Mouse (Mus musculus) kidney, postnatal 25 days (tissue): ENCODE results near the gene Fcho2.
"Not testable (repeated sequence)": the region's sequence is repeated elsewhere in the genome, so short reads cannot be mapped to it uniquely, and the experiment has no call there.

Experiments
- DNase-seq, 2 experiments: peaks; one replicate each; pipeline ENCODE4 v3.0.0; 2021; ENCODE audit warnings: mixed read lengths in 2 of 2

Gene Fcho2

DNA sequence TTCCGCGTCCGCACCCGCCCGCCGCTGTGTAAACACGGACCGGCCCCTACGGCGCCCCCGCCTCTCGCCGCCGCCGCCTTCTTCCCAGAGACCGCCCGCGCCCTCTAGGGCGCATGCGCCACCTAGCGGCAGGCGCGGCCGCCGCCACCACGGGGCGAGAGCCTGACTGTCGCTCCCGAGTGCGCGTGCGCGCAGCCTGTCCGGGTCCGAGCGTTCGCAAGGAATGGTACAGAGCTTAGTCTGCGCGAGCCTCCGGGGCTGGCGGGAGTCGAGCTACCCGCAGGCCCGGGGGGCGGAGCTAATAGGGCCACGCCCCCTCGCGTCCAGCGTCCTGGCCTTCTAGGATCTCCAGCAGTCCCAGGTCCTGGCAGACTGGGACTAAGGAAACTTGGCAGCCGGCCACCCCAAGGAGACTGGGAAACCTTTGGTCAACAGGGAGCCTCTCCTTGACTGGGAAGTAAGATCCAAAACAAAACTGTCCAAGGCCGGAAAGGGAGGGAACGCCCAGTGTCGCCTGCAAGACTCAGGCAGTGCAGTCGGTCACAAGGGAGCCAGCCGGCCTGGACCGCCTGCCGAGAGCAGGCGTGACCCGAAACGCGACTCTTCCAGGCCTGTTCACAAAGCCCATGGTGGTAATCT lies at the start of gene Fcho2:
Fcho2 (minus strand) TSS at position 303 of the 639 bp plus-strand sequence.
- DNase-seq, result peak; percentile 100

DNA sequence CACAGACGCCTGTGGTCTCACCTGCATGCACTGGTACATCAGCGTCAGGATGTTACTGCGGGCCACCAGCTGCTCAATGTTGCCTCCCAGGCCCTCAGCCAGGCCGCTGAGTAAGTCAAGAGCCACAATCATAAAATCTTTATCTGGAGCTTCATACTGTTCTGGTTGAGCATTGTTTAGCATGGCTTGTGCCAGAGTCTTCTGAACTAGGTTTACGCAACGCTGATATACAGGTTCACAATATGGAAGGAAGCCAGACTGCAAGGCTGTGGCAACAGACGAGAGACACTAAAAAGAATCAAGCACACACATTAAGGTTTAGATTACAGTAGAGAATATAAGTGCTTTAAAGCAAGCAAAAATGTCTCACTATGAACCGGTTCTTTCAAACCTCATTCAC lies 40.0 kb upstream of the Fcho2 start:
- no peak for DNase-seq

DNA sequence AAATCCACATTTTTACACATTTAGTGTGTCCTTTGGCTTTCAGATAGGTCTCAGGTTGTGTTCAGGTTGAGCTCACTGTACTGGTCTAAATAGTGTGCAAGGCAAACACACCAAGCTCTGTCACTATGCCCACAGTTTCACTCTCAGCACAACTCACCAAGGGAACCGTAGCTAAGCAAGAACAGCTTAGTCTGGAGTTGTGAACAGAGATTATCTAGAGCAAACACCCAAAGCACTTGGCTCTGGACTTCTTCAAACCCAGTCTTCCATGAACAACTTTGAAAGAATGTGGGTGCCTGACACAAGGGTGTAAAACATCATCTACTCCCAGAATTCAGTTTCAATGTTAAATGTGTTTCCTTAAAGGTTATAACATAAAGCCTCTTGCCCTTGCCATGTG lies 30.5 kb upstream of the Fcho2 start:
- no peak for DNase-seq

DNA sequence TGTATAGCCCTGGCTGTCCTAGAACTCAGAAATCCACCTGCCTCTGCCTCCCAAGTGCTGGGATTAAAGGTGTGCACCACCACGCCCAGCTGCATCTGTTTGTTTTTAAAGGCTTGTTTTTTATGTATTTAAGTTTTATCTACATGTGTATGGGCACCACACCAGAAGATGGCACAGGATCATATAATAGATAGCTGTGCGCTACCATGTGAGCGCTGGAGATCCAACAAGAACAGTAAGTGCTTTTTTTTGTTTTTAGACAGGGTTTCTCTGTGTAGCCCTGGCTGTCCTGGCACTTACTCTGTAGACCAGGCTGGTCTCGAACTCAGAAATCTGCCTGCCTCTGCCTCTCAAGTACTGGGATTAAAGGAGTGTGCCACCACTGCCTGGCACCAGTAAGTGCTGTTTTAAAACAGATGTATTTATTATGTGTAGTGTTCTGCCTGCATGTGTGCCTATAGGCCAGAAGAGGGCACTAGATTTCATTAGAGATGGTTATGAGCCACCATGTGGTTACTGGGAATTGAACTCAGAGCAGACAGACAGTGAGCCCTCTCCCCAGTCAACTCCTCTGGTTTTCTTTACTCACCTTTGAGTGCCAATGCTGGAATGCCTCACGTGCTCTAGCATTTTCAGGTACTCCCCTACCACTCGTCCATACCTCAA lies 21.3 kb upstream of the Fcho2 start:
- DNase-seq, result no peak

DNA sequence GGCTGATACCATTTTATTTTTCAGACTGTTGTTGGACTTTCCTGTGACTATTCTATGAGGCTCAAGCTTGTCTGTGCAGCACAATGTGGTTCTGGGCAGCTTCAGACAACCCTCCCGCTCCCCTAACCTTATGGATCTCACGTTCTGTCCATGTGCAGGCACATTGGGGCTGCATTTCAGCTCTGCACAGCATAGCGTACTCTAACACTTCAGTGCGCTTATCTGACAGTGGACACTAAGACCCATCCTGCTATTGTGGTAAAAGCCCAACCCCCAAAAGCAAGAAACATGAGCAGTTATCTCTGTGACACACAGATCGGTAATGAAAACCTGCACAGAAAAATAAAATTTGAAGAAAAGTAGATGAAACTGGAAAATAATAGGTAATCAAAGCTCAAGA lies 20.5 kb upstream of the Fcho2 start:
- no peak for DNase-seq

DNA sequence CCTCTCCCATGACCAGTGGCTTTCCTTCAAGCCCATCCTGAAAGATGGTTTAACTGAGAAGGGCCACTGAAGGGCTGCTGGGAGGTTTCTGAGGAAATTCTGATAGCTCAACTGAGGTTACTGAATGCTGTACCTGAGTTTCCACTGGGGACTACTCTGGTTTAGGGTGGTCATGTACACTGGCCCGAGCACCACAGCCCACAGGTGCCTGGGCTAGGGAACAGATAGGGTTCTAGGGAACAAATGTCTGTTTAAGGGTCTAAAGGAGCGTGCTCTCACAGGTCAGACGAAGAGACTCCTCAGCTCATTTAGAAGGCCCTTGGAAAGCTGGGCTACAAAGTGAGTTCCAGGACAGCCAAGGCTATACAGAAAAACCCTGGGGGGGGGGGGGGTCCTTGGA lies 19.5 kb upstream of the Fcho2 start:
- DNase-seq, result no peak

DNA sequence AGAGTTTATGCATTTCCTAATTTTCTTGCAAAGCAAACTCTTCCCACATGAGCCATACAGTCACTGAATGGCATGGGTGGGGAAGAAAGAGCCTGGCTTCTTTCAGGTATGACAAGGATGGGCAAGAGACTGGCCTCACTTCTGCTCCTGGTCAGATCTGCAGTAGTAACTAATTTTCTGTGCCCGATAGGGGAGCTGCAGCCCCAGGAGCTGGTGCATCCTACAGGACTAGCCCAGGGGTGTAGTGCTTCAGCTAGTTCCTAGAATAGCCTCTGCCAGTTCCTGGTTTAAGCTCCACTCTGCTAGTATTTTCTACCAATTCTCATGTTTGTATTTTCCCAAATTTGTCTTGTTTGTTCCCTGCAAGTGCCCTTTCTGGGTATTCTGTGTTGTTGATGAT lies 18.9 kb upstream of the Fcho2 start:
- DNase-seq, result no peak

DNA sequence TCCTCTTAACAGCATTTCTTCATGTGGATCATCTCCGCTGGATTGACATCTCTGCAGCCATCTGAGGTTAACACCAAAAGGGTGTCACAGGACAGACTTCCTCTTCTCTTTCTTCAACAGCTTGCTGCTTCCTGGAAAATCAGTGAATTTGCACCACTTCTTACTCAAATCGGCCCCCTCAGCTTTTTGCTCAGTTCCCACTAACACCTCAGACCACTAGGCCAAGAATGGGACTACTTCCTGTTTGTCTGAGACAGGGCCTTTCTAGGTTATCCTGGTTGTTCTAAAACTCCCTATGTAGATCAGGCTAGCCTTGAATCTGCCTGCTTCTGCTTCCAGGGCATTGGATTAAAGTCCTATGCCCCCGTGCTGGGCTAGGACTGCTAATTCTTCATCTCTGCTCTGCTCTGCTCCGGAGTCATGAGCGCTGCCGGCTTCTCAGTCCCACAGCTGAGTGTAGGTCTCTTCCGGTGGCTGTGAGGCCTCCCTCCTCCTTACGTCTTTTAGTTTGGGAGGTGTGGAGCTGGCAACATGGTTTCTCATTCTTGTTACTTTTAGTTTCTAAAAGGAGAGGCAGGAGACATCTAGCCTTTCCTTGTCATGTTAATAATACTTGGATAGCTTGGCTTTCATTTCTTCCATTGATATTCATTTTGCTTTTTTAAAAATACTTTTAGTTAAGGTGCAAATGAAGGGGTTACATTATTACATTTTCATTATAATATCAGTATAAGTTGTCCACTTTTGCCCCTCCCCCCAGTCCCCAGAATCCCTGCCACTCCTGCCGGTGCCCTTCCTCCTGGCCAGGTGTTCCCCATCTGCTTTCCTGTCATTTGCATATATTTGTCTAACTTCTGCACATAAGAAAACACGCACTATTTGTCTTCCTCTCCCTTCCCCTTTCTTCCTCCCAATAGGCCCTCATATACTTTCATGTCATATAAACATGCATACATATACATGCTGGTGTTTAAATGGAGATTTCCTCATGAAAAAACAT lies 17.5 kb upstream of the Fcho2 start:
- DNase-seq, result no peak

DNA sequence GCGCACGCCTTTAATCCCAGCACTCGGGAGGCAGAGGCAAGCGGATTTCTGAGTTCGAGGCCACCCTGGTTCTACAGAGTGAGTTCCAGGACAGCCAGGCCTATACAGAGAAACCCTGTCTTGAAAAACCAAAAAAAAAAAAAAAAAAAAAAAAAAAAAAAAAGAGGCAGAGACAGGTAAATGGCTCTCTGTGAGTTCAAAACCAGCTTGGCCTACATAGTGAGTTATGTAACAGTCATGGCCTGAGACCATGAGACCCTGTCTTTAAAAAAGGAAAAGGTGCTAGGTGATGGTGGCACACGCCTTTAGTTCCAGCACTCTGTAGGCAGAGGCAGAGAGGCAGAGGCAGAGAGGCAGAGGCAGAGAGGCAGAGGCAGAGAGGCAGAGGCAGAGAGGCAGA lies 13.8 kb upstream of the Fcho2 start:
- DNase-seq, result not testable (repeated sequence)

DNA sequence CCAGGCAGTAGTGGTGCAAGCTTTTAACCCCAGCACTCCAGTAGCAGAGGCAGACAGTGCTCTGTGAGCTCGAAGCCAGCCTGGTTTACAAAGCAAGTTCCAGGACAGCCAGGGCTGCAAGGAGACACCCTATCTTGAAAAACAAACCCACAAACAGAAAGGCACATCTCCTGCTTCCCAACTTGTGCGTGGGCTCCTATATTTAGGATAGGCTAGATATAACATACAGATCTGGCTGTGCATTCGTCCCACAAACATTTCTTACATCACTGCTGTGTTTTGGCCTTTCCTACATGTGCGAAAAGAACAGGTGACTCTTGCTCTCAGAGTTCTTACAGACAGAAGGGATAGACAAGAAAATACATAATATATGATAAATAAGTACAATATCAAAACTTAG lies 10.3 kb upstream of the Fcho2 start:
- no peak for DNase-seq

DNA sequence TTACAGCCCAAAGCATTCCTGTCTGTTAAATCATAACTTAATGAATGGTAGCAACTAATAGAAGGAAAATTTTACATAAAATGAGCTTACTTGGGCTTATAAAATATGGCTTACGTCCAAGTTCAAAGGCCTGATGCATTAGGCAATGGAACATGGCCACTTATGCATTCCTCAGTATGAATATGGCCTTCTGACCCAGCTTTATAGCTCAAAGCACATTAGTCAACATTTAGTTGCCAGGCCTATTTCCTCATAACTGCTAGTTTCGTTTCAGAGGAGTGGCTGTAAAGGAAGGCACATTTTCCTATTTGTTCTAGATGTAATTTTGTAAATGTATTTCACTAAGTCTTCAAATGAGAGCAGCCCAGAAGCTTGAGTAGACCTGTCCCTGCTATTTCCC lies 3.8 kb upstream of the Fcho2 start:
- DNase-seq, result no peak

DNA sequence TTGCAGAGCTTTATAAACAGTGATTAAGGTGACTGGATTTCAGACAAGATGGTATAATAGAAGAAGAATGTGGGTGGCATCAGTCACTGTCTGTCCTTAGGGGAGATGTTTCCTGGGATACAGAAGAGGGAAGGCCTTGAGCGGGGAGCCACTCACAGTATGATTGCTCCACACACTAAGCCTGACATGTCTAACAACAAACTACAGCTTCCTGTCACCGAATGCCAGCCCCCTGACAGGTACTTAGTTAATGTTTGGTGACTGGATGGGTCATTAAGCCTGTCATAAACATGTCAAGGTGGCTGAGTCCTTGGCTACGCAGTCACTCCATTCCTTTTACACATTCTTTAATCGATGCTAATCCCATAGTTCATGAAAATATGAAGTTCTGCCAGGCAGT lies 3.0 kb upstream of the Fcho2 start:
- DNase-seq, result peak; percentile 36 to 66

DNA sequence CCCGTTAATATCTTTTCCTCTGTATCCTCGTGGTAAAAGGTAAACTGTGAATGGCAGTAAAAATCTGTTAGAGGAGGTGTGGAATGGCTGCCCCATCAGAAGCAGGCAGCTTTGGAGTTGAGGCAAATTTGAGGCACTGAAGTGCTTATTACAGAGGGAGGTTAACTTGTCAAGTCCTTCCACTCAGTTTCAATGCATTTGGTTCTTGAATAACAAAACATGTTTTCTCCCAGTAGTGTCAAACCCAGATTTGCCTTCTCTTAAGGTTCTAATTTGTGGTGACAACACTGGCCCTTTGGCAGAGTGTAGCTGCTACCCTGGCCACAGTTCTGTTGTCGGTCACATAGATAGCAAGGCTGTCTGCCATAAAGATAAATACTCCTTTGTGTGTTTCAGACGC lies 2.5 kb upstream of the Fcho2 start:
- no peak for DNase-seq

DNA sequence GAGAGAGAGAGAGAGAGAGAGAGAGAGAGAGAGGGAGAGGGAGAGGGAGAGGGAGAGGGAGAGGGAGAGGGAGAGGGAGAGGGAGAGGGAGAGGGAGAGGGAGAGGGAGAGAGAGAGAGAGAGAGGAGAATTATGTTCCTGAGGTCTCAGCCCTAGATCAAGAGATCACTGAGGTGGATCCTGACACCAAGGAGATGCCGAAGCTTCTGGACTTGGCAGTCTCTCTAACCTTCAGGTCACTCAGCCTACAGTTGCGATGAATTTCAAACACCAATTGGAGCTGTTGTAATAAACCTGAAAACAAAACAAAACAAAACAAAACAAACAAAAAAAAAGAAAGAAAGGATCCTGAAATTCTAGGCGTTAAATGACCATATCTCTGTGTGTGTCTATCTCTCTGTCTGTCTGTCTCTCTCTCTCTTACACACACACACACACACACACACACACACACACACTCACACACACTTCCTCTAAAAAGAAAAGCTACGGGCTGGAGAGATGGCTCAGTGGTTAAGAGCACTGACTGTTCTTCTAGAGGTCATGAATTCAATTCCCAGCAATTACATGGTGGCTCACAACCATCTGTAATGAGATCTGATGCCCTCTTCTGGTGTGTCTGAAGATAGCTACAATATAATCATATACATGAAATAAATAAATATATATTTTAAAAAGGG lies 1.9 kb upstream of the Fcho2 start:
- not testable (repeated sequence) for DNase-seq

DNA sequence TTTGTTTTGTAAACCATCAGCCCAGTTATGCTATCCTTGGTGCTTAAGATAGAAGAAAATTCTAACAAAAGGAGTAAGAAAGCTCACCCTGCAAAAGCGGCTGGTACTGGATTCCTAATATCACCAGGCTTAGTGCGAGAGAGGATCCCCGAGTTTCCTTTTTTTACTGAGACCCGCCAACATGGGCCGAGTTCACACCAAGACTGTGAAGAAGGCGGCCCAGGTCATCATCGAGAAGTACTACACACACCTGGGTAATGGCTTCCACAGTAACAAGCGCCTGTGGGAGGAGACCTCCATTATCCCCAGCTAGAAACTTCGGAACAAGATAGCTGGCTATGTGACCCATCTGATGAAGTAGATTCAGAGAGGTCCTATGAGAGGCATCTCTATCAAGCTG lies 1.3 kb upstream of the Fcho2 start:
- DNase-seq, result no peak

DNA sequence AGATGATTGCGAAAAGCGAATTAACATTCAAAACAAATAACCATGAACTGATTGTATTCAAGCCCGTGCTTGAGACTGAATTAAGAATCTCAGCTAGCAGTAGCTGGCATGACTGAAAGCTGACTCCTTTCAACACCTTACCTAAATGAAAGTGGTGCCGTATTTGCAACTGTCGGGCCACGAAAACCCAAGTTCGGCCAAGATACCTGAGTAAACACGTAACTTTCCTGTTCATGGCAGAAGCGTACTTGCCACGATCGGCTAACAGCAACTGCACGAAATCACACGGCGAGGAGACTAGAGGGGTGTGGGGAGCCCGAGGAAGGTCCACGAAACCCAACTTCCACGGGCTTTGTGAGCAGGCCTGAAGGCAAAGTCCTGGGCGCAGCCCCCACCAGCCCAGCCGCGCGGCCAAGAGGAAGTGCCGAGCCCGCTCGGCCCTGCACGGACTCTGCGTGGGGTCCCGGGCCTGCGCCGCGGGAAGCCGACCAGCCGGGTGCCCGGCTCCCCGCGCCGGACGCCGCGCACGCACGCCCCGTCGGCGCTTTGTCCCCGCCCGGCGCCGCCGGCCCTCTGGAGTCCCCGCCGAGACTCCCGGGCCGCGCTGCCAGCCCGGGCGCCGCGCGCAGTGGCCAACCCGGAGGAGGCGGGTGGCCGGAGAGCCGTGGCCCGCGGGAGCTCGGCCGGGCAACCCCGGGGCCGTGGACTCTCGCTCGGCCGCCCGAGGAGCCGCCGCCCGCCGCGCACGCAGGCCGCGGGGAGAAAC lies 791 bp downstream of the Fcho2 start:
- DNase-seq, result peak; percentile 56 to 81

DNA sequence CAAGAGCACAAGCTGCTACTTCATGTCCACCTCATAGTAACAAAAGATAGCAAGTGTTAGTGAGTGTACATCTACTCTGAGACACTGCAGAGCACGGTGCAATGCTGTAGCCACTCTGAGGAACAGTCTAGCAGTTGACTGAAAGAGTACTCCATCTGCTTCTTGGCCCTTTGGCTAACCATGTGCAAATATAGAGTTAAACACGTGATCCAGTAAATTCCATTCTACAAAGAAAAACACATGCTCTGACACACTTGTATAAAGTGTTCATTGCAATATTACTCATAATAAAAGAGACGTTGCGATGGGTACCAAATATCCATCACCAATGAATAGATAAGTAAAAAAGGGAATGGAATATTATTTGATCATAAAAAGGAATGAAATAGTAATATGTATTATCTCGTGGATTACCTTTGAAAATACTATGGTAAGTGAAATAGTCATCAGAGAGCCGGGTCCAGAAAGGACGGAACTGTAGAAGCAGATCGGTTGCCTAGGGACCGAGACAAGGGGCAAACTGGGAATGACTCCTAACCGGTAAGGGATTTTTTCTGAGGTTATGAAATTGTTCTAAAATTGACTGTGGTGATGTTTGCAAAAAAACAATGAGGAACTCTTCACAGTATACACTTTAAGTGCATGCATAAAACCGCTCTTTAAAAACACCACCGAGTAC lies 1.5 kb downstream of the Fcho2 start:
- no peak for DNase-seq

DNA sequence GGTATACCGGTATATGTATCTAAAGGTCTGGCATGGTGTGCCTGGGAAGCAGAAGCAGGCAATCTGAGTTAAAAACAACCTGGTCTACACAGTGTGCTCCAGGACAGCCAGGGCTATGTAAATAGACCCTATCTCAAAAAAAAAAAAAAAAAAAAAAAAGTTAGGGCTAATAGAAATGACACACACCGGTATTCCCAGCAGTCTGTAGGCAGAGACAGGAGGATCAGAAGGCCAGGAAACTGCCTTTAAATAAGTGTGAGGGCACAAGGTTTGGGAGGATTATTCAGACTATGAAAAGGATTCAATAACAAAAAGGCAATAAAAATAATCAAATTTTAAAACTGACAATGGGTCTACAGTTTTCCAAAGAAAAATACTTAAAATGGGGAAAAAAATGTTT lies 2.1 kb downstream of the Fcho2 start:
- no peak for DNase-seq

DNA sequence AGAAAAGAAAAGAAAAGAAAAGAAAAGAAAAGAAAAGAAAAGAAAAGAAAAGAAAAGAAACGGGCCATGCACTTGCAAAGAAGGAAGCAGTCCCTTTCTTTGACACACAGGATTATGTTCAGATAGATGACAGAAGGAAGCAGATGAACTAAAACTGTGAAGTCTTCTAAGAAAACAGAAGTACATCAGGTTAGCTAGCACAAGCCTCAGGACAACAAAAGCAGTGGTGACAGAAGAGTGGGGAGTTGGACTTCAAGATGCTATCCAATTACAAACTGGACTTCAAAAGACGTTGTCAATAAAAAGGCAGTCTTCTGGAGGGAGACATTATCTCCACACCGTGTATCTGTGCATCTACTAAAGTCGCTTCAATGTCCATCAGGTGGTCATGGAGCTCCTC lies 3.0 kb downstream of the Fcho2 start:
- no peak for DNase-seq

DNA sequence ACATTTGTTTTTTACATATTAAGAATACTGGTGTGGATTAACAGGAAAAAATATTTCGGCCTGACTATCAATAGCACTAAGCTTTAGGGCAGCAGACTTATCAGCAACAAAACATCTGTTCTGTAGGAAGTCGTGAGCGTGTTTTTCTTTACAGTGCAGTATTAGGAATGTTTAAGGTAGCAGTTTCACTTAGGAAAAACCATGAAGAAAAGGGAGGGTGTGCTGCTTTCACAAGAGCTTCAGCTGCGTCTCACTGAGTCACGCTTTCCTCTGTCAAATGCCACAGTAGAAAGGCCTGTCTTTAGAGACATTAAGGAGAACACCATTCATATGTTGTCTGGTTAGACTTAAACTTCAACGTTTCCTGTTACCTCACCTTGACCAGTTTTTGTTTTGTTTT lies 5.1 kb downstream of the Fcho2 start:
- no peak for DNase-seq

DNA sequence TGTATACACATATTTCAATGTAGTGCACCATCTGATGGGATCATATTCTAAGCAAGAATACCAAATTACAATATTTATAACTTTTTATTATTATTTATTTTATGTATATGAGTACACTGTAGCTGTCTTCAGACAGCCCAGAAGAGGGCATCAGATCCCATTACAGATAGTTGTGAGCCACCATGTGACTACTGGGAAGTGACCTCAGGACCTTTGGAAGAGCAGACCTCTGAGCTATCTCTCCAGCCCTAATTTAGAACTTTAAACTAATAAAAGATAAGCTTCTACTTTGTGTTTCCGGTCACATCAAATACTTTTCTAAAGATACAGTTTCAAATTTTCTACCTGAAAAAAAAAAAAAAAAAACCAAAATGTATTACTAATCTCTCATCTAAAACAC lies 6.2 kb downstream of the Fcho2 start:
- no peak for DNase-seq

DNA sequence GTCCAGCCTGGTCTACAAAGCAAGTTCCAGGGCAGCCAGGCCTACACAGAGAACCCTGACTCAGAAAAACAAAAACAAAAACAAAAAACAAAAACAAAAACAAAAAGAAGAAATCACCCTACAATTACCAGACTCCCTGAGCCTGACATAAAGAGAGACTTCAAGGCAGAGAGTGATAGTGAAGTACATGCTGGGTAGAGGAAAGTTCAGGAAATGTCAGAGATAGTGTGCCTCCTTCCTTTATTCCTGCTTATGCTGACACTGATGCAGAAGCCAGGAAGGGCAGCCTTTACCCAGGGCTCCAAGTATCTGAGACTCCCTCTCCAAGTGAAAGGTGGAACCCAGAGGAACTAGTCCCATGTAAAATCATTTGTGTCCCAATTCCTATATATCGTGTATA lies 10.8 kb downstream of the Fcho2 start:
- DNase-seq, result no peak
